8 mouse cellular contexts compared by ENCODE assay signal in the genomic region with DNA sequence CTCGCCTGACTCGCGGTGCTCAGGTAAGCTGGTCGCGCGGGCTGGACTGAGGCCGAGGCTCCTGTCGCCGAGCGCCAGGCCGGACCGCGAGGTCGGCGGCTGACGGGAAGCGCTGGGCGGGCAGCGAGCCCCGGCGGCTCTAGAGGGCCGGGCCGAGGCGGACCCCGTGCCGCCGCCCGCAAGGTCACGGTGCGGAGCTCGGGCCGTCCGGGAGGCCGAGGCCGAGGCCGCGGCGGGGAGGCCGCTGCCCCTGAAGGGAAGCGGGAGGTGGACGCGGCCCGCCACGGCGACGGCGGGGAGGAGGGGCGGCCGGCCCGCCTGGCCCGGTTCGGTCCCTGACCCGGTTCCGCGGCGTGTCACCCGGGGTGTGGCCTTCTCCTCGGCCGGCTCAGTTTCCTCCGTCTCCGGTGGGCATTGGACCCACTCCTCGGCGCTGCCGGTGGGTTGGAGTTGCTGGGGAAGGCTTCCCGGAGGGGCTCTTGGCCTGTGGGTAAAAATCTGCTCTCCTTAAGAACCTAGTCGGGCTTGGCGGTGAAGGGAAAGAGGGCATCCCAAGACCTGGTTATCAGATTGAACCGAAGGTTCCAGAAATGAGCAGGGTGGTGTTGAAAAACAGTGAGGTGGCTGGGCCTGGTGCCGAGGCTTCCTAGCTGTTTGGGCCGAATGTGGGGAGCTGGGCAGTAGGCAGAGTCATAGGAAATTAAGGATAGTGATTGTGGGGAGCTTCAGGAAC. TPM values are rescaled to one million over a fixed set of nuclear protein-coding genes. Genes with fewer than 3 reads are reported as not detected.
A peak's percentile ranks its signal among the peaks of the same experiment; 100 is the strongest.
DNase-seq lines count a peak whose midpoint lies in the region; ATAC-seq and TF ChIP-seq lines count a peak whose summit lies in the region.

No protein-coding gene starts in this region.

- H3K27me3 ChIP-seq in splenic B cell, adult 2 months (ENCODE audit: control insufficient read depth, insufficient read depth, low read length, poor library complexity, severe bottlenecking): no peaks in the 10 kb centered on the region

- no peaks in the 10 kb centered on the region for H3K9me3 ChIP-seq in ES-E14 (ENCODE audit: control insufficient read depth, insufficient read depth, low read depth, low read length)

- no peak for ATAC-seq in erythroid progenitor cell, adult 5-6 weeks (replicated peaks; ENCODE audit: low FRiP score, poor library complexity, severe bottlenecking)

- H3K9ac ChIP-seq in ES-E14 (ENCODE audit: insufficient read depth, low read depth, low read length, poor library complexity, severe bottlenecking): peak overlapping the region; percentile 91

- peaks cover 3 to 5% of the 10 kb centered on the region in 2 experiments; a peak in 3 of 4 replicates for H3K4me1 ChIP-seq in ES-E14 (ENCODE audit: control insufficient read depth in 2 of 2, insufficient read depth in 2 of 2, low read length in 2 of 2, poor library complexity in 1 of 2)

- H3K4me3 ChIP-seq in ES-E14 (ENCODE audit: insufficient read depth in 1 of 2, low read depth in 1 of 2, low read length in 2 of 2, poor library complexity in 1 of 2, severe bottlenecking in 1 of 2): peak overlapping the region; percentile 85 to 92

- in situ Hi-C loops in ES-E14 (cut with MboI; ENCODE audit: low sequenced_read_pairs in 2 of 2, unreplicated experiment in 2 of 2): no loop called here

- H3K36me3 ChIP-seq in ES-E14 (ENCODE audit: control insufficient read depth, insufficient read depth, low read length, poor library complexity, severe bottlenecking): no peaks in the 10 kb centered on the region
- H3K36me3 ChIP-seq in splenic B cell, adult 2 months (ENCODE audit: control insufficient read depth, insufficient read depth, low read length, poor library complexity, severe bottlenecking): no peaks in the 10 kb centered on the region; the same call in 1 of the 2 replicates

- H3K27ac ChIP-seq in ES-E14 (ENCODE audit: insufficient read depth, low read depth, low read length, poor library complexity, severe bottlenecking): no peak overlapping the region

- DNase-seq in B cell, adult 2 months: peak; percentile 32 to 38
- no peak for DNase-seq in ES-E14 (ENCODE audit: low read depth, low spot score)
- DNase-seq in cerebellum, adult 9-10 months: peak; percentile 49
- DNase-seq in heart, adult 18-20 months: peak; percentile 40 to 42
- peak; percentile 18 for DNase-seq in kidney, adult 9 months
- DNase-seq in lung, postnatal 36 days: peak; percentile 17
- DNase-seq in splenic B cell, adult 2 months (ENCODE audit: low read depth, low spot score): peak; percentile 15

TF ChIP-seq in ES-E14, 5 proteins besides CTCF, POLR2A, EP300 and RAD21:
- TF ChIP-seq HCFC1 (IDR thresholded peaks at IDR 0.05; ENCODE audit: borderline replicate concordance, insufficient read depth, low read length) (no peak), MAFK (IDR thresholded peaks at IDR 0.05; ENCODE audit: insufficient read depth, low read depth, low read length) (no peak), CHD2 (IDR thresholded peaks at IDR 0.05; ENCODE audit: low read depth, low read length) (no peak), ZNF384 (IDR thresholded peaks at IDR 0.05; ENCODE audit: low read depth, low read length) (no peak), ZC3H11A (IDR thresholded peaks at IDR 0.05; ENCODE audit: borderline replicate concordance, low read depth, low read length) (no peak)

RNA-seq across cellular contexts. Expression of a gene that starts 0.5 kb away (rescaled TPM):
- 25.8 and 41.5 TPM in 2 replicates for total RNA-seq in ES-E14 (2012; rRNA removed)
- 10 to 100 TPM; 42.9 to 53.6 TPM for total RNA-seq in heart, adult 18-20 months (2021)
- total RNA-seq in erythroid progenitor cell, adult 5-6 weeks (2015; ENCODE audit: low replicate concordance): 46.9 and 60.8 TPM in 2 replicates
- 11.9 and 48.8 TPM in 2 replicates for total RNA-seq in erythroid progenitor cell, adult 5-6 weeks (2017; ENCODE audit: low replicate concordance)

RNA-seq across cellular contexts. Expression of a gene that starts 47.6 kb away (rescaled TPM):
- total RNA-seq in ES-E14 (2012; rRNA removed): 11.2 and 12.0 TPM in 2 replicates
- total RNA-seq in heart, adult 18-20 months (2021): 10 to 100 TPM; 15.9 to 18.7 TPM
- total RNA-seq in erythroid progenitor cell, adult 5-6 weeks (2015; ENCODE audit: low replicate concordance): 27.0 and 42.3 TPM in 2 replicates
- total RNA-seq in erythroid progenitor cell, adult 5-6 weeks (2017; ENCODE audit: low replicate concordance): 39.7 and 51.1 TPM in 2 replicates
